Mouse (Mus musculus): ENCODE results near the gene Cry1.

Cry1 gene

GRCm38 (mm10) chr10:85159989-85160619 is 24.8 kb downstream of the Cry1 start:
- no peak for DNase-seq

GRCm38 (mm10) chr10:85157451-85157850 is 27.4 kb downstream of the Cry1 start:
- DNase-seq = no peak

DNA sequence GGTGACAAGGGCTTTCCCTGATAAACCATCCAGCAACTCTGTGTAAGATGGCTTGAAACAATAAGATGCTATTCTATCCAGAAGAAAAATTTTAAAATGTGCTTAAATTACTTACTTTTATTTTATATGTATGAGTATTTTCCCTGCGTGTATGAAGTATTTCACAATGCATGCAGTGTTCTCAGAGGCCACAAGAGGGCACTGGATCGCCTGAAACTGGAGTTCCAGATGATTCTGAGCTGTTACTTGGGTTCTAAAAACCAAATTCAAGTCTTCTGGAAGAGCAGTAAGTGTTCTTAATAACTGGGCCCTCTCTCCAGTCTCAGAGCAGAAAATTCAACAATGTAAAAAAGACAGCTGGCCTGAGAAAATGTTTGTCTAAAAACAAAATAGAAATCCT is 30.7 kb downstream of the Cry1 start:
- DNase-seq = peak; percentile 19 to 60

DNA sequence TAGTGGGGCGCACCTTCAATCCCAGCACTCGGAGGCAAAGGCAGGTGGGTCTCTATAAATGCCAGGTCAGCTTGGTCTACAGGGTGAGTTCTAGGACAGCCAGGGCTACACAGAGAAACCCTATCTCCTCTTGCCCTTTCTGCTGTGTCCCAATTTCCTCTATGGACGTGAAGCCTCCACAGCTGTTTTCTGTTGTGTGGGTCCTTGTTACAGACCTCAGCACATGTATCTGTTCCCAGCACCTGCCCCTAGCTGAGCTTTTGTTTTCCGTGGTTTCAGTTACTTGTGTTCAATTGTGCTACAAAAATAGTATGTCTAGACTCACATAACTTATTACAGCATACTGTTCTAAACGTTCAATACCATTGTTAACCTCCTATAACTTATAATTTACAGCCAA is 35.6 kb downstream of the Cry1 start:
- no peak for DNase-seq

DNA sequence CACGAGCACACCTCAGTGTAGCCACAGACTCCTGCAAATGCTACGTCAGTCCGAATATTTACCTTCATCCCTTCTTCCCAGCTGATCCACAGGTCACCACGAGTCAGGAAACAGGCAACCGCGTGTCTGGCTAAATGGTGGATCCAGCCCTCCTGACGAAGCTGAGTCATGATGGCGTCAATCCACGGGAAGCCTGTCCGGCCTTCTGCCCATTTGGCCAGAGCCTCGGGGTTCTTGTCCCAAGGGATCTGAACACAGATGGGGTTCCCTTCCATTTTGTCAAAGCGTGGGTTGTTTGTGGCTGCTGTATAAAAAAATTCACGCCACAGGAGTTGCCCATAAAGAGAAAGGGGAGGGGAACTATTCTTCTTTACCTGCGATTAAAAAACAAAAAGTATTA is 38.6 kb downstream of the Cry1 start:
- DNase-seq = no peak

GRCm38 (mm10) chr10:85141465-85141864 is 43.4 kb downstream of the Cry1 start:
- DNase-seq = no peak

DNA sequence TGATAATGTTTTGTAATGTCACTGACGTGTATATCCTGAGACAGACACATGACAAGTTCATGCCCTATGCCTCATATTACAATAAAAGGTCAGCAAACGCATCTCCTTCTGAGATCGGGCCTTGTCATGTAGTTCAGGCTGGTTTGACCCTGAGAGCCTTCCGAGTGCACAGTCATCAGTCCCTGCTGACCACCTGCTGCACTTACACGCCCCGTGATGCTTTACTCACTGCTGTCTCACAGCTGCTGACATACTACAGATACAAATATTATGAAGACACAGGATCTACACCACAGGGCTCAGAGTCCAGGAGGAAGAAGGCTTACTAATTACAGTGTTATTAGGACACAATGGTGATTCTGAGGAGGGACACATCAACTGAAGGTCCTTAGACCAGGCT is 48.3 kb downstream of the Cry1 start:
- no peak for DNase-seq

- peak; percentile 30 to 55 for DNase-seq
Observed at GRCm38 (mm10) chr10:85128453-85128852, 56.4 kb downstream of the Cry1 start.

GRCm38 (mm10) chr10:85127395-85128287 is 57.2 kb downstream of the Cry1 start, which contains the start of gene Mterf2:
Gene Mterf2, minus strand, starts transcription at chr10:85128027.
- DNase-seq = peak; percentile 80 to 85

DNA sequence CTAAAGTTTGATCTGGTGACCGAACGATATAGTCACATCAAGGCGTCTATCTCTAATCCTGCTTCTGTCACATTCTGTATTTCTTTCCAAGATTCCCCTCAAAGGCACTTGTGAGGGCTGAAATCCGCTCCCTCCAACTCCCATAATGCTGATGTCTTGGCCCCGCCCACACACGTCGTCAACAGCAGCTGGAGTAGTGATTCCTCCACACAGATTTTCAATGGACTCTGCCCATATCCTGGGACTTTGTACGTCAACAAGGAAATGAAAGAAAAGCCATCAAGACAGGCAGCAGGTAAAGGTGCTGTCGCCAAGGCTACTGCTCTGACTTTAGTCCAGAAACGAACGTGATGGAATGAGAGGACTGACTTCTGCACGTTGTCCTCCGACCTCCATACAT is 59.7 kb downstream of the Cry1 start:
- no peak for DNase-seq

GRCm38 (mm10) chr10:85114409-85114808 is 70.5 kb downstream of the Cry1 start:
- no peak for DNase-seq

GRCm38 (mm10) chr10:85103085-85103885 is 81.6 kb downstream of the Cry1 start:
- peak; percentile 11 to 34 for DNase-seq

DNA sequence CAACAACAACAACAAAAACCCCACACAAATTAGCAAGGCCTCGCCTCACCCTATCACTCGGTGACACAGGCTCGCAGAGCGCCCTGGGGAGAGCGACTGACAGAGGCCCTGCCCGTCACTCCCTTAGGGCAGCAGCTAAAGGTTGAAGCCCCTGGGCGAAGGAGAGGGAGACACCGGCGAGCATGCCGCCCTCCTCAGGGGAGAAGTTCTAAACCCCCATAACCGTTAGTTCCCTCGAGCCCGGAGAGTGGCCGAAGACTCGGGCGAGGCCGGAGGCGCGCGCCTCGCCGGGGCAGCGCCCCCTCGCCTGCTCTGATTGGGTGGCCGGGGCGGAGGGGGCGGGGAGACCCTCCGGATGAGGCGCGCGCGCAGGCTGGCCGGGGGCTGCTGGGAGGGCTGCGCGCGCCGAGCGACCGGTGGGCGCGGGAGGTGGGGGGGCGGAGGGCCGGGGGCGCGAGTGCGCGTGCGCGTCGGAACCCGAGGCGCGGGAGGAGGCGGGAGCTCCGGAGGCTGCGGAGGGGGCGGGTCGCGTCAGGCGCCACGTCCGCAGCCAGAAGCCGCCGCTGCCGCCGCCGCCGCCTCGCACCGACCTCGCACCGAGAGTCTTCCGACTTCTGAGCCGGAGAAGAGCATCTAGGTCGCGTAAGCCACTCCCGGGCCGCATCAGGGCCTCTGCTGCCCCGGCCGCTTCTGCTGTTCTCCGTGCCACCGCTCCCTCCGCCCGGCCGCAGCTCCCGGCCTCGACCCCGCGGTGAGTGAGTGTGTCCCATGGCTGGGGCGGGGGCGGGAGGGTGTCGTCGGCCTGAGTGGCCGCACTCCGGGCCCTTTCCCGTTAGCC is 82.4 kb downstream of the Cry1 start, which contains the start of the genes Fhl4 and Tmem263:
Gene Fhl4 (minus strand): TSS at position 249 of the 838 bp plus-strand sequence.
Gene Tmem263 (plus strand): TSS at position 381 of the 838 bp plus-strand sequence.
- DNase-seq = peak; percentile 72 to 80

DNA sequence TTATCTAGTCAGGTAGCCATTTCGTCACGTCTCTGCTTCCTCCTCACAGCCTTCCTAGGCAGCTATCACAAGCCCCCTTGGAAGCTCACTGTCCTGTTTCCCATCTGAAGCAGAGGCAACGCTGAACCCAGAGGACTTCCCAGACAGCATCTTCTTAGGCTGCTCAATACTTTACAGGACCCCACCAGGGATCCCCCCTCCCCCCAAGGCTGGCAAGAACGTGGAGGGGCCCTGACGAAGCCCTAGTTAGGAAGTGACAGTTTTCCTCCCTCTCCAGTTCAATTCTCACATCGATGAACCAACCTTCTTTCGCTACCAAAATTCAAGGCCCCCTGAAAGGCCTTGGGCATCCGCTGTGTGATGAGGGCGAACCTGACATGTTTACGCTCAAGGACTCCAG is 83.0 kb downstream of the Cry1 start:
- DNase-seq = no peak
